Mouse (Mus musculus): ENCODE measurements around the gene Serpina3f. TPM values are rescaled to one million over a fixed set of nuclear protein-coding genes. Genes with fewer than 3 reads are reported as not detected.

Serpina3f gene
- polyA plus RNA-seq, 1 experiment from 2014 or later: 0.06 TPM

Other genes starting within 250 kb of the Serpina3f start
- 0.14 TPM in 1 of 2 replicates, not detected in the other for gene Serpina11, start 224.6 kb upstream of the Serpina3f start, polyA plus RNA-seq (2015; fragmentation: Nextera tagmentation; extraction: Ambion mirVana)
- gene Serpina9, start 200.8 kb upstream of the Serpina3f start, polyA plus RNA-seq (2015; fragmentation: Nextera tagmentation; extraction: Ambion mirVana): 0.38 and 1.1 TPM in 2 replicates
- 0.14 TPM in 1 of 2 replicates, not detected in the other for gene Serpina12, start 170.1 kb upstream of the Serpina3f start, polyA plus RNA-seq (2015; fragmentation: Nextera tagmentation; extraction: Ambion mirVana)
- gene Serpina5, start 113.4 kb upstream of the Serpina3f start, polyA plus RNA-seq (2015; fragmentation: Nextera tagmentation; extraction: Ambion mirVana): not detected in 2 replicates
- not detected in 2 replicates for gene Serpina3a, start 101.8 kb upstream of the Serpina3f start, polyA plus RNA-seq (2015; fragmentation: Nextera tagmentation; extraction: Ambion mirVana)
- gene Serpina3b, start 86.5 kb upstream of the Serpina3f start, polyA plus RNA-seq (2015; fragmentation: Nextera tagmentation; extraction: Ambion mirVana): not detected in 2 replicates
- 0.06 and 0.28 TPM in 2 replicates for gene Serpina3c, start 60.7 kb upstream of the Serpina3f start, polyA plus RNA-seq (2015; fragmentation: Nextera tagmentation; extraction: Ambion mirVana)
- gene Serpina3g, start 21.7 kb downstream of the Serpina3f start, polyA plus RNA-seq (2015; fragmentation: Nextera tagmentation; extraction: Ambion mirVana): 2.7 and 4.0 TPM in 2 replicates
- gene Serpina3i, start 48.6 kb downstream of the Serpina3f start, polyA plus RNA-seq (2015; fragmentation: Nextera tagmentation; extraction: Ambion mirVana): 0.23 and 0.68 TPM in 2 replicates
- not detected in 2 replicates for gene Serpina3j, start 100.0 kb downstream of the Serpina3f start, polyA plus RNA-seq (2015; fragmentation: Nextera tagmentation; extraction: Ambion mirVana)
- gene Serpina3k, start 123.9 kb downstream of the Serpina3f start, polyA plus RNA-seq (2015; fragmentation: Nextera tagmentation; extraction: Ambion mirVana): not detected in 2 replicates
- not detected in 2 replicates for gene Serpina3m, start 123.9 kb downstream of the Serpina3f start, polyA plus RNA-seq (2015; fragmentation: Nextera tagmentation; extraction: Ambion mirVana)
- gene Serpina3n, start 192.2 kb downstream of the Serpina3f start, polyA plus RNA-seq (2015; fragmentation: Nextera tagmentation; extraction: Ambion mirVana): 0.11 and 0.33 TPM in 2 replicates

Measured in lung, embryonic 16.5 days (tissue).